Mouse (Mus musculus): ENCODE data around the gene Tbr1. TPM values are rescaled to one million over a fixed set of nuclear protein-coding genes. Genes with fewer than 3 reads are reported as not detected.

Tbr1 gene
- not detected in 2 replicates for polyA plus RNA-seq (2011; ENCODE audit: insufficient read depth, insufficient read length, low read depth, missing spikeins)

DNA sequence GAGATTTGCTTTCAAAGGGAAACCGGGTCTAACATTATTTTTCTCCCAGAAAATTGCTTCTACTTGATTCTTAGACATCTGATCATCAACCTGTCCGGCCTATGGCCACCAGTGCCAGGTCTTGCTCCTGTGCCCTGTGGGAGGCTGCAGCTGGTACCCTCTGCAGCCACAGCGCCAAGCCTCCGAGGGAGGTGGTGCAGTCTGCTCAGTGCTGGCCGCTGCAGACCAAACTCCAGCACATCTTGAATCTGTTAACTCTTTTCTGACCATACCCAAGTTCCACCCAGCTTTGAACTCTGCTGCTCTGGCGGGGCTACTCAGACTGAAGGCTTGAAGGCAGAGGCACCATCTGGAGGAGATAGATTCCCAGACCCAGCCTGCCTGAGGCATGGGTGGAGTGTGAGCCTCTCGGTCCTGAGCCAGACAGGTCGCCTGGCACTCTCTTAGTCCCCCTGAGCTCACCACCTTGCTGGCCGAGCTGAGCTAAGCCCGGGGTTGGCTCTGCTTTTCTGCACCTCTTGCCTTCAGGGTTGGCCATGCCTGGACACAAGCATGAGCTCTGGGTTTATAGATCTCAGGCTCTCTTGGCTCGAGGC, at the start of gene Tbr1:
Gene Tbr1 (plus strand): TSS at position 275 of the 596 bp plus-strand sequence.
- no peak within 1 kb of the TSS for H3K9ac ChIP-seq (ENCODE audit: low read depth, poor library complexity, severe bottlenecking)
- no peaks in the 10 kb centered on the region for H3K4me1 ChIP-seq (ENCODE audit: control insufficient read depth, insufficient read depth, low read length)
- H3K4me3 ChIP-seq (ENCODE audit: low read depth, low read length) = no peak within 1 kb of the TSS
- H3K27me3 ChIP-seq (ENCODE audit: control insufficient read depth, insufficient read depth, low read length, poor library complexity, severe bottlenecking) = peaks cover 10% of the 10 kb centered on the region
- H3K27ac ChIP-seq (ENCODE audit: insufficient read depth, low read length) = no peak within 1 kb of the TSS
- no peak for TF ChIP-seq POLR2A (IDR thresholded peaks at IDR 0.05; ENCODE audit: insufficient read depth, low read length)
- no peak for TF ChIP-seq EP300 (IDR thresholded peaks at IDR 0.05; ENCODE audit: insufficient read depth, low read depth, low read length)
- no peak for TF ChIP-seq CTCF (IDR thresholded peaks at IDR 0.05; ENCODE audit: low read depth, low read length)
- H3K36me3 ChIP-seq (ENCODE audit: control insufficient read depth, insufficient read depth, low read length, poor library complexity, severe bottlenecking) = peaks cover 3% of the 10 kb centered on the region; the same call in 1 of the 2 replicates
- H3K9me3 ChIP-seq (replicated peaks; ENCODE audit: control insufficient read depth, insufficient read depth, low read length, poor library complexity, severe bottlenecking) = no peaks in the 10 kb centered on the region

DNA sequence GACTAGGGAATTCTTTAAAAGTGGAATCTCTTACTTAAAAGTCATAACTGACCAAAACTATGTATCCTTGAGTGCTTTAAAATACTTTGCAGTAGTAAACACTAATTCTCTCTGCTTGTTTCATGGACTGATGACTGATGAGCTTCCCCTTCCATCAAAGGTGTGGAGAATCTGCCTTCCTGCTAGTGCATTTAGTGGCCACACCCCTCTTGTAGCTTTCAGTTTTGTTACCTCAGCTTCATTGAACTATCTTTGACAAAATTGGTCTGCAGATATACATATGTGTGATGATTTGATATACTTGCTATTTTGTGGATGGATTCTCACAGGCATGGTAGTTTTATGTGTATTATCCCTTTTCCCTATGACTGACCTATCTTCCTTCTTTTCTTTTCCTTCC, 47.7 kb upstream of the Tbr1 start:
- Histone ChIP-seq H3K9ac (ENCODE audit: low read depth, poor library complexity, severe bottlenecking) (no peak overlapping the region), H3K4me1 (ENCODE audit: control insufficient read depth, insufficient read depth, low read length) (no peaks in the 10 kb centered on the region), H3K9me3 (replicated peaks; ENCODE audit: control insufficient read depth, insufficient read depth, low read length, poor library complexity, severe bottlenecking) (no peaks in the 10 kb centered on the region), H3K36me3 (ENCODE audit: control insufficient read depth, insufficient read depth, low read length, poor library complexity, severe bottlenecking) (no peaks in the 10 kb centered on the region), H3K27me3 (ENCODE audit: control insufficient read depth, insufficient read depth, low read length, poor library complexity, severe bottlenecking) (no peaks in the 10 kb centered on the region), H3K27ac (ENCODE audit: insufficient read depth, low read length) (no peak overlapping the region), H3K4me3 (ENCODE audit: low read depth, low read length) (no peak overlapping the region)
- TF ChIP-seq POLR2A (IDR thresholded peaks at IDR 0.05; ENCODE audit: insufficient read depth, low read length) (no peak), CTCF (IDR thresholded peaks at IDR 0.05; ENCODE audit: low read depth, low read length) (no peak), EP300 (IDR thresholded peaks at IDR 0.05; ENCODE audit: insufficient read depth, low read depth, low read length) (no peak)

DNA sequence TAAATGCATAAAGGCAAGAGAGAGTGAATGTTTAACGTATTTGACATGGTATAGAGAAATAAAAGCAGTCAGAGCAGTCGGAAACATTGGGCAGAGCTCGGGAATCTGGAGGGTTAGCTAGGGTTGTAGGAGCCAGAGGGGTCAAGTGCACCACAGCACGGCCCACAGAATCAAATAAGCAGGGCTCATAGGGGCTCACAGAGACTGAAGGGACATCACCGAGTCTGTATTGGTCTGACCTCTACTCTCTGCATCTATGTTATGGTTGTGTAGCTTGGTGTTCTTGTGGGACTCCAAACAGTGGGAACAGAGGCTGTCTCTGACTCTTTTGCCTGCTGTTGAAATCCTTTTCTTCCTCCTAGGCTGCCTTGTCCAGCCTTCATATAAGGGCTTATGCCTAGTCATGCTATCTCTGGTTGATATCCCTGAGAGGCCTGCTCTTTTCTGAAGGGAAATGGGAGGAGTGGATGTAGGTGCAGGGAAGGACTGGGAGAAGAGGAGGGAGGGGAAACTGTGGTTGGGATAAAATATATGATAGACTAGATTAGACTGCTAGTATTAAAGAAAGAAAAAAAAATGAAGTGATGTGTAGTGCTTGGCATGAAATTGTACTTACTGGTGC, 43.4 kb upstream of the Tbr1 start:
- no peaks in the 10 kb centered on the region; the same call in 1 of the 2 replicates for H3K36me3 ChIP-seq (ENCODE audit: control insufficient read depth, insufficient read depth, low read length, poor library complexity, severe bottlenecking)
- no peaks in the 10 kb centered on the region for H3K27me3 ChIP-seq (ENCODE audit: control insufficient read depth, insufficient read depth, low read length, poor library complexity, severe bottlenecking)
- no peaks in the 10 kb centered on the region for H3K9me3 ChIP-seq (replicated peaks; ENCODE audit: control insufficient read depth, insufficient read depth, low read length, poor library complexity, severe bottlenecking)
- no peak overlapping the region for H3K9ac ChIP-seq (ENCODE audit: low read depth, poor library complexity, severe bottlenecking)
- H3K4me1 ChIP-seq (ENCODE audit: control insufficient read depth, insufficient read depth, low read length) = no peaks in the 10 kb centered on the region
- no peak for TF ChIP-seq POLR2A (IDR thresholded peaks at IDR 0.05; ENCODE audit: insufficient read depth, low read length)
- H3K4me3 ChIP-seq (ENCODE audit: low read depth, low read length) = no peak overlapping the region
- H3K27ac ChIP-seq (ENCODE audit: insufficient read depth, low read length) = no peak overlapping the region

DNA sequence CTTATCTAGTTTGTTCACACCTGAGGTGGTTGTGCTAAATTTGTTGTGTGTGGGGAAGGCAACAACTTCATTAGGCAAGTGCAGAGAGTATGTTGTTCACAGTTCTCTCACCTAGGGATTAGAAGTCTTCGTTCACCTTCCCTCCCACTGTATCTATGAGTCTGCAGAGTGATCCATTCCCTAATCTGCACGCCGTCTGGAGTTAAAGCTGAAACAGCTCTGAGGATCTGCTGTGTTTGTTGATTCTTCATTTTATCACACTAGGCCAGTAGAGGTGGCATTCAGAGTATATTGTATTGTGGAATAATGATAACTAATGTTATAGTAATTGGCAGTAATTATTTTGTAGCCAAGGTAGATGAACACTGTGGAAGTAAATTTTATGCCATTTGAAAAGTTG, 42.7 kb upstream of the Tbr1 start:
- H3K4me1 ChIP-seq (ENCODE audit: control insufficient read depth, insufficient read depth, low read length) = no peaks in the 10 kb centered on the region
- H3K4me3 ChIP-seq (ENCODE audit: low read depth, low read length) = no peak overlapping the region
- H3K9me3 ChIP-seq (replicated peaks; ENCODE audit: control insufficient read depth, insufficient read depth, low read length, poor library complexity, severe bottlenecking) = no peaks in the 10 kb centered on the region

DNA sequence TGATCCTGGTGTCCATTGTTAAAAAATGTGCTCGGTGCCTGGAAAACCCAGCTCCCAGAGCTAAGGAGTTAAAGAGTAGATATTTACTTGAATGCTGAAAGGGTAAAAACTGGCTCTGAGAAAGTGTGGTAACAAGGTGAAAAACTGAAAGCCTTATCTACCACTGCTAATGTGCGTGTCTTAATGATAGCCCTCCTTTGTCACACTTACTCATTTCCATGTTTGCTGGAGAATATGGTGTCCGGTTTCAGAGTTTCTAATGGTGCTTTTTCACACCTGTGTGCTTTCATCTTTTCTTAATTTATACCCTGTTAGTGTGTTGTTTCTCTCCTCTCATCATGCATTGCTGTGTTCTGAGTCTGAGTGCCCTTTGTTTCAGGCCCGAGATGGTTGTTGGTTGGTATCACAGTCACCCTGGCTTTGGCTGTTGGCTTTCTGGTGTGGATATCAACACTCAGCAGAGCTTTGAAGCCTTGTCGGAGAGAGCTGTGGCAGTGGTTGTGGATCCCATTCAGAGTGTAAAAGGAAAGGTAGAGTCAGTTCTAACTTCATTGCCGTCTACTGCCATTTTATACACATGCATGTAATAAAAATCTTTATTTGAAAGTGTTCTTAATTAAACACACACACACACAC, 38.1 kb upstream of the Tbr1 start:
- no peaks in the 10 kb centered on the region for H3K9me3 ChIP-seq (replicated peaks; ENCODE audit: control insufficient read depth, insufficient read depth, low read length, poor library complexity, severe bottlenecking)
- TF ChIP-seq EP300 (IDR thresholded peaks at IDR 0.05; ENCODE audit: insufficient read depth, low read depth, low read length) = no peak
- TF ChIP-seq CTCF (IDR thresholded peaks at IDR 0.05; ENCODE audit: low read depth, low read length) = no peak
- TF ChIP-seq POLR2A (IDR thresholded peaks at IDR 0.05; ENCODE audit: insufficient read depth, low read length) = no peak
- no peaks in the 10 kb centered on the region; the same call in none of the 2 replicates for H3K36me3 ChIP-seq (ENCODE audit: control insufficient read depth, insufficient read depth, low read length, poor library complexity, severe bottlenecking)
- H3K4me3 ChIP-seq (ENCODE audit: low read depth, low read length) = no peak overlapping the region
- H3K9ac ChIP-seq (ENCODE audit: low read depth, poor library complexity, severe bottlenecking) = no peak overlapping the region
- no peaks in the 10 kb centered on the region for H3K27me3 ChIP-seq (ENCODE audit: control insufficient read depth, insufficient read depth, low read length, poor library complexity, severe bottlenecking)
- H3K27ac ChIP-seq (ENCODE audit: insufficient read depth, low read length) = no peak overlapping the region
- H3K4me1 ChIP-seq (ENCODE audit: control insufficient read depth, insufficient read depth, low read length) = no peaks in the 10 kb centered on the region

More for the DNA sequence above, 42.7 kb upstream of the Tbr1 start:
- Histone ChIP-seq H3K27ac (ENCODE audit: insufficient read depth, low read length) (no peak overlapping the region), H3K27me3 (ENCODE audit: control insufficient read depth, insufficient read depth, low read length, poor library complexity, severe bottlenecking) (no peaks in the 10 kb centered on the region), H3K9ac (ENCODE audit: low read depth, poor library complexity, severe bottlenecking) (no peak overlapping the region), H3K36me3 (ENCODE audit: control insufficient read depth, insufficient read depth, low read length, poor library complexity, severe bottlenecking) (no peaks in the 10 kb centered on the region; the same call in 1 of the 2 replicates)
- TF ChIP-seq POLR2A (IDR thresholded peaks at IDR 0.05; ENCODE audit: insufficient read depth, low read length) (no peak), EP300 (IDR thresholded peaks at IDR 0.05; ENCODE audit: insufficient read depth, low read depth, low read length) (no peak), CTCF (IDR thresholded peaks at IDR 0.05; ENCODE audit: low read depth, low read length) (no peak)

DNA sequence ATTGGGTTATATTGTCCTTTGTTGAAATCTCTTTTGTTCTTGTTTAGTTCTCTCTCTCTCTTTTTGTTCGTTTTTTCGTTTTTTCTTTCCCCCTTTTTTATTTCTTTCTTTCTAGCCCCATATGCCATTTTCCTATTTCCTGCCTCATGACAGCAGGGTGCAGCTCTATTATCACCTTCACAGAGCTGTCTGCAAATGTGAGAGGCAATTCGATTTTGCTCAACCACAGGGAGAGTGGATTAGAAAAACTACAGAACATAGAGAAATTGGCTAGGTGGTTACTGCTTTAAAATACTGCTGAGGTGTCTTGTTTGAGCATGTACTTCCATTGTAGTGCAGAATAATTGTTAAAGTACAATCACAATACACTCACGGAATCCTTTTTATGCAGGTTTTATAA, 37.2 kb upstream of the Tbr1 start:
- H3K27me3 ChIP-seq (ENCODE audit: control insufficient read depth, insufficient read depth, low read length, poor library complexity, severe bottlenecking) = no peaks in the 10 kb centered on the region
- no peaks in the 10 kb centered on the region for H3K9me3 ChIP-seq (replicated peaks; ENCODE audit: control insufficient read depth, insufficient read depth, low read length, poor library complexity, severe bottlenecking)
- H3K27ac ChIP-seq (ENCODE audit: insufficient read depth, low read length) = no peak overlapping the region

More for the DNA sequence above, 37.2 kb upstream of the Tbr1 start:
- H3K4me1 ChIP-seq (ENCODE audit: control insufficient read depth, insufficient read depth, low read length) = no peaks in the 10 kb centered on the region
- H3K36me3 ChIP-seq (ENCODE audit: control insufficient read depth, insufficient read depth, low read length, poor library complexity, severe bottlenecking) = no peaks in the 10 kb centered on the region; the same call in none of the 2 replicates
- TF ChIP-seq POLR2A (IDR thresholded peaks at IDR 0.05; ENCODE audit: insufficient read depth, low read length) (no peak), CTCF (IDR thresholded peaks at IDR 0.05; ENCODE audit: low read depth, low read length) (no peak), EP300 (IDR thresholded peaks at IDR 0.05; ENCODE audit: insufficient read depth, low read depth, low read length) (no peak)
- no peak overlapping the region for H3K4me3 ChIP-seq (ENCODE audit: low read depth, low read length)
- no peak overlapping the region for H3K9ac ChIP-seq (ENCODE audit: low read depth, poor library complexity, severe bottlenecking)
